ENCODE assay signal across 7 mouse cellular contexts in the genomic region with DNA sequence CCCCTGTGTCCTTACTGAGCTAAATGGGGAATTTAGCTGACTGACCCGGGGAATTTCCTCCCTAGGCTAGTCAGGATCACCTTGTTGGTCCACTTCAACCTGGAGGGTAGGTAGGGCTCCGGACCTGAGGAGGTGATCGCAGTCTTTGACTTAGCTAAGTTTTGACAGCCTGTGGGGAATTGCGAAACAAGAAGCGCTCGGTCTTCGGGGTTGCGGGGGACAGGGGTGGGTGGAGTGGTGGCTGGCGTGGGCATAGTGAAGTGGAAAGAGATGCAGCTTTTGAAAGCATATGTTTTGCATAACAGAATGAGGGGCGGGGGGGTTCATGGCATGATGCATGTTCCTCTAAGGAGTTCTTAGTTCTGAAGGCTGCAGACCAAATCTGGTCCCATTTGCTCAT. TPM values are rescaled to one million over a fixed set of nuclear protein-coding genes. Genes with fewer than 3 reads are reported as not detected.
DNase-seq lines count a peak whose midpoint lies in the region; ATAC-seq and TF ChIP-seq lines count a peak whose summit lies in the region.

No protein-coding gene starts in this region.

- peak overlapping the region; percentile 83 for H3K9ac ChIP-seq in embryonic facial prominence, embryonic 13.5 days
- H3K9ac ChIP-seq in hindbrain, embryonic 13.5 days = peak overlapping the region; percentile 80
- H3K9ac ChIP-seq in lung, embryonic 15.5 days = peak overlapping the region; percentile 78

- TF ChIP-seq POLR2A in testis, adult 2 months (IDR thresholded peaks at IDR 0.05; ENCODE audit: control insufficient read depth, low read depth, low read length) = no peak

- ATAC-seq in embryonic facial prominence, embryonic 13.5 days (ENCODE audit: insufficient number of reproducible peaks, insufficient read depth, low FRiP score, low TSS enrichment, low read depth) = no peak
- peak; percentile 6; the same call in 1 of the 2 replicates for ATAC-seq in hindbrain, embryonic 13.5 days (ENCODE audit: low FRiP score)
- ATAC-seq in lung, embryonic 15.5 days (ENCODE audit: borderline replicate concordance, extremely low read depth, low FRiP score, low TSS enrichment) = 0 out of 2 replicates have a peak, but pooled peaks have one; percentile 6

- WGBS in embryonic facial prominence, embryonic 13.5 days = 3% methylated on average over 10 of the region's 10 CpGs
- 5% methylated on average over 10 of the region's 10 CpGs for WGBS in hindbrain, embryonic 13.5 days
- WGBS in lung, embryonic 15.5 days = 3% methylated on average over 10 of the region's 10 CpGs

- H3K4me3 ChIP-seq in testis, adult 2 months (ENCODE audit: control insufficient read depth, low read depth, low read length) = peak overlapping the region; percentile 84
- H3K4me3 ChIP-seq in embryonic facial prominence, embryonic 13.5 days = peak overlapping the region; percentile 69
- H3K4me3 ChIP-seq in hindbrain, embryonic 13.5 days = peak overlapping the region; percentile 64
- peak overlapping the region; percentile 84 for H3K4me3 ChIP-seq in lung, embryonic 15.5 days

- no peak for TF ChIP-seq CTCF in testis, adult 2 months (IDR thresholded peaks at IDR 0.05; ENCODE audit: control insufficient read depth, insufficient read depth, insufficient replicate concordance, low read depth, low read length)

- H3K4me1 ChIP-seq in testis, adult 2 months (ENCODE audit: control insufficient read depth, insufficient read depth, low read length) = peaks cover 3% of the 10 kb centered on the region
- H3K4me1 ChIP-seq in embryonic facial prominence, embryonic 13.5 days = peaks cover 7% of the 10 kb centered on the region; the same call in 1 of the 2 replicates
- peaks cover 14% of the 10 kb centered on the region; the same call in 1 of the 2 replicates for H3K4me1 ChIP-seq in hindbrain, embryonic 13.5 days (replicated peaks)
- peaks cover 9% of the 10 kb centered on the region; the same call in 1 of the 2 replicates for H3K4me1 ChIP-seq in lung, embryonic 15.5 days

- H3K27ac ChIP-seq in testis, adult 2 months (ENCODE audit: control insufficient read depth, insufficient read depth, low read depth, low read length) = 0 out of 2 replicates have a peak overlapping the region, but pooled peaks have one; percentile 5
- peak overlapping the region; percentile 89 for H3K27ac ChIP-seq in embryonic facial prominence, embryonic 13.5 days
- H3K27ac ChIP-seq in hindbrain, embryonic 13.5 days = peak overlapping the region; percentile 87; the same call in 1 of the 2 replicates
- H3K27ac ChIP-seq in lung, embryonic 15.5 days = peak overlapping the region; percentile 92

- H3K27me3 ChIP-seq in testis, adult 2 months (ENCODE audit: control insufficient read depth, insufficient read depth, low read length) = no peaks in the 10 kb centered on the region
- H3K27me3 ChIP-seq in embryonic facial prominence, embryonic 13.5 days = no peaks in the 10 kb centered on the region
- no peaks in the 10 kb centered on the region for H3K27me3 ChIP-seq in hindbrain, embryonic 13.5 days
- H3K27me3 ChIP-seq in lung, embryonic 15.5 days = no peaks in the 10 kb centered on the region

- no peaks in the 10 kb centered on the region for H3K36me3 ChIP-seq in testis, adult 2 months (ENCODE audit: control insufficient read depth, insufficient read depth, low read length)
- peaks cover 35% of the 10 kb centered on the region for H3K36me3 ChIP-seq in embryonic facial prominence, embryonic 13.5 days
- H3K36me3 ChIP-seq in hindbrain, embryonic 13.5 days = peaks cover 24% of the 10 kb centered on the region
- peaks cover 20% of the 10 kb centered on the region for H3K36me3 ChIP-seq in lung, embryonic 15.5 days

- H3K9me3 ChIP-seq in embryonic facial prominence, embryonic 13.5 days = no peaks in the 10 kb centered on the region
- H3K9me3 ChIP-seq in hindbrain, embryonic 13.5 days = no peaks in the 10 kb centered on the region
- no peaks in the 10 kb centered on the region for H3K9me3 ChIP-seq in lung, embryonic 15.5 days

- DNase-seq in testis, postnatal 14 days (ENCODE audit: low spot score) = no peak
- peak; percentile 50 to 51 for DNase-seq in spleen, postnatal 10 days (ENCODE audit: low spot score in 2 of 2)
- no peak for DNase-seq in right cerebral cortex, postnatal 36 days (ENCODE audit: low spot score in 2 of 2)

- H3K4me2 ChIP-seq in embryonic facial prominence, embryonic 13.5 days = peak overlapping the region; percentile 83
- H3K4me2 ChIP-seq in hindbrain, embryonic 13.5 days = peak overlapping the region; percentile 87
- peak overlapping the region; percentile 89 for H3K4me2 ChIP-seq in lung, embryonic 15.5 days

RNA-seq across cellular contexts. Expression of a gene that starts 0.8 kb away (rescaled TPM):
- 2.8 and 3.2 TPM in 2 replicates for polyA plus RNA-seq in testis, adult 2 months (2012; rRNA removed)
- 28.4 and 29.1 TPM in 2 replicates for polyA plus RNA-seq in embryonic facial prominence, embryonic 13.5 days (2015; fragmentation: Nextera tagmentation; extraction: Ambion mirVana)
- polyA plus RNA-seq in hindbrain, embryonic 13.5 days (2015; fragmentation: Nextera tagmentation; extraction: Ambion mirVana) = 15.0 and 15.2 TPM in 2 replicates
- polyA plus RNA-seq in lung, embryonic 15.5 days (2015; fragmentation: Nextera tagmentation; extraction: Ambion mirVana) = 30.8 and 31.5 TPM in 2 replicates

RNA-seq across cellular contexts. Expression of a gene that starts 24.0 kb away (rescaled TPM):
- not detected in 2 replicates for polyA plus RNA-seq in testis, adult 2 months (2012; rRNA removed)
- not detected in 2 replicates for polyA plus RNA-seq in embryonic facial prominence, embryonic 13.5 days (2015; fragmentation: Nextera tagmentation; extraction: Ambion mirVana)
- not detected in 2 replicates for polyA plus RNA-seq in hindbrain, embryonic 13.5 days (2015; fragmentation: Nextera tagmentation; extraction: Ambion mirVana)
- not detected in 2 replicates for polyA plus RNA-seq in lung, embryonic 15.5 days (2015; fragmentation: Nextera tagmentation; extraction: Ambion mirVana)

RNA-seq across cellular contexts. Expression of a gene that starts 28.6 kb away (rescaled TPM):
- polyA plus RNA-seq in testis, adult 2 months (2012; rRNA removed) = 29.4 and 33.2 TPM in 2 replicates
- polyA plus RNA-seq in embryonic facial prominence, embryonic 13.5 days (2015; fragmentation: Nextera tagmentation; extraction: Ambion mirVana) = 25.9 and 28.0 TPM in 2 replicates
- polyA plus RNA-seq in hindbrain, embryonic 13.5 days (2015; fragmentation: Nextera tagmentation; extraction: Ambion mirVana) = 22.4 and 23.8 TPM in 2 replicates
- 25.3 and 26.1 TPM in 2 replicates for polyA plus RNA-seq in lung, embryonic 15.5 days (2015; fragmentation: Nextera tagmentation; extraction: Ambion mirVana)

Comparison
In these comparisons a context has a peak if more than half of its experiments do, and no peak if none do; other contexts are left out.
1. H3K27ac ChIP-seq: peak in every context shown above with its lines; median percentile 92 in lung, embryonic 15.5 days; 89 in embryonic facial prominence, embryonic 13.5 days; 87 in hindbrain, embryonic 13.5 days; 5 in testis, adult 2 months.
2. DNase-seq: peak in spleen, postnatal 10 days (2 of 2); none in testis, postnatal 14 days (single experiment) and right cerebral cortex, postnatal 36 days (0 of 2).
3. Peak in every context shown above with its lines, with median percentiles within 50 percentile points of each other: H3K4me3 ChIP-seq, H3K4me2 ChIP-seq and H3K9ac ChIP-seq.